Mouse (Mus musculus): ENCODE results near the gene Fgfr2.

The Fgfr2 gene

GRCm38 (mm10) chr7:130969507-130969906 lies 2153.6 kb downstream of the Fgfr2 start:
- DNase-seq (ENCODE audit: low spot score): no peak

- DNase-seq (ENCODE audit: low spot score): no peak
Measured at GRCm38 (mm10) chr7:130969076-130969475, 2154.1 kb downstream of the Fgfr2 start.

- peak; percentile 60 for DNase-seq (ENCODE audit: low spot score)
Measured at GRCm38 (mm10) chr7:130968537-130968936, 2154.6 kb downstream of the Fgfr2 start.

- DNase-seq (ENCODE audit: low spot score): no peak
Measured at GRCm38 (mm10) chr7:130967901-130968300, 2155.2 kb downstream of the Fgfr2 start.

- no peak for DNase-seq (ENCODE audit: low spot score)
Measured at GRCm38 (mm10) chr7:130966876-130967275, 2156.3 kb downstream of the Fgfr2 start.

GRCm38 (mm10) chr7:130966451-130966850 lies 2156.7 kb downstream of the Fgfr2 start:
- no peak for DNase-seq (ENCODE audit: low spot score)

GRCm38 (mm10) chr7:130965909-130966365 lies 2157.2 kb downstream of the Fgfr2 start:
- peak; percentile 56 for DNase-seq (ENCODE audit: low spot score)

- DNase-seq (ENCODE audit: low spot score): no peak
Measured at GRCm38 (mm10) chr7:130965396-130965795, 2157.8 kb downstream of the Fgfr2 start.

- peak; percentile 69 for DNase-seq (ENCODE audit: low spot score)
Measured at GRCm38 (mm10) chr7:130964686-130965085, 2158.5 kb downstream of the Fgfr2 start.

GRCm38 (mm10) chr7:130961429-130961828 lies 2161.7 kb downstream of the Fgfr2 start:
- DNase-seq (ENCODE audit: low spot score): peak; percentile 26

- DNase-seq (ENCODE audit: low spot score): peak; percentile 76
Measured at GRCm38 (mm10) chr7:130959868-130960267, 2163.3 kb downstream of the Fgfr2 start.

- no peak for DNase-seq (ENCODE audit: low spot score)
Measured at GRCm38 (mm10) chr7:130958551-130958950, 2164.6 kb downstream of the Fgfr2 start.

GRCm38 (mm10) chr7:130954177-130954601 lies 2169.0 kb downstream of the Fgfr2 start:
- DNase-seq (ENCODE audit: low spot score): no peak

GRCm38 (mm10) chr7:130953376-130953775 lies 2169.8 kb downstream of the Fgfr2 start:
- DNase-seq (ENCODE audit: low spot score): no peak

GRCm38 (mm10) chr7:130951004-130951403 lies 2172.1 kb downstream of the Fgfr2 start:
- DNase-seq (ENCODE audit: low spot score): no peak

GRCm38 (mm10) chr7:130950482-130950881 lies 2172.7 kb downstream of the Fgfr2 start:
- DNase-seq (ENCODE audit: low spot score): no peak

GRCm38 (mm10) chr7:130949331-130949751 lies 2173.8 kb downstream of the Fgfr2 start:
- no peak for DNase-seq (ENCODE audit: low spot score)

GRCm38 (mm10) chr7:130948563-130949208 lies 2174.5 kb downstream of the Fgfr2 start:
- DNase-seq (ENCODE audit: low spot score): no peak

- no peak for DNase-seq (ENCODE audit: low spot score)
Measured at GRCm38 (mm10) chr7:130946303-130946702, 2176.8 kb downstream of the Fgfr2 start.

- no peak for DNase-seq (ENCODE audit: low spot score)
Measured at GRCm38 (mm10) chr7:130945730-130946129, 2177.4 kb downstream of the Fgfr2 start.

GRCm38 (mm10) chr7:130944766-130945475 lies 2178.2 kb downstream of the Fgfr2 start:
- no peak for DNase-seq (ENCODE audit: low spot score)

GRCm38 (mm10) chr7:130943280-130943895 lies 2179.8 kb downstream of the Fgfr2 start:
- DNase-seq (ENCODE audit: low spot score): no peak

- no peak for DNase-seq (ENCODE audit: low spot score)
Measured at GRCm38 (mm10) chr7:130940733-130941132, 2182.4 kb downstream of the Fgfr2 start.

Data from urinary bladder, postnatal 14 days (tissue).